Mouse (Mus musculus): ENCODE data around the gene Gm49711. TPM values are rescaled to one million over a fixed set of nuclear protein-coding genes. Genes with fewer than 3 reads are reported as not detected.
"Not testable (repeated sequence)": the region's sequence is repeated elsewhere in the genome, so short reads cannot be mapped to it uniquely, and the experiment has no call there.

The Gm49711 gene
- total RNA-seq, 2 experiments from 2014 or later: not detected

DNA sequence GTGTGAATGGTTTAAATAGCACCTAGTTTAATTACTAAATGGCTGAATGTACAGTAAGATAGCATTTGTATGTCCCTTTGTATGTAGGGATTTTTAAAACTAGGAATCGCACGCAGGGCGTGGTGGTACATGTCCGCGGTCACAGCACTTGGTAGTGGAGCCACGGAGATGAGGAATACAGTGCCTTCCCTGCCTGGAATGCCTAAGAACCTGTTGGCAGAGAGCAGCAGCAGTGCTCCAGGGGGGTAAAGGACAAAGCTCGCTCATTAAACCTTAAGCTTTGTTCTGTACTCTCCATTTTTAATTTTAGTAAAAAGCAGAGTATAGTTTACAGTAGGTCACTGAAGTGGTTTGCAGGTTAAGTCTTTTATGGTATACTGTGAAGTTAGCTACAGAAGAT, 3.5 kb downstream of the Gm49711 start:
- no peak for ATAC-seq (ENCODE audit: poor library complexity, severe bottlenecking)

DNA sequence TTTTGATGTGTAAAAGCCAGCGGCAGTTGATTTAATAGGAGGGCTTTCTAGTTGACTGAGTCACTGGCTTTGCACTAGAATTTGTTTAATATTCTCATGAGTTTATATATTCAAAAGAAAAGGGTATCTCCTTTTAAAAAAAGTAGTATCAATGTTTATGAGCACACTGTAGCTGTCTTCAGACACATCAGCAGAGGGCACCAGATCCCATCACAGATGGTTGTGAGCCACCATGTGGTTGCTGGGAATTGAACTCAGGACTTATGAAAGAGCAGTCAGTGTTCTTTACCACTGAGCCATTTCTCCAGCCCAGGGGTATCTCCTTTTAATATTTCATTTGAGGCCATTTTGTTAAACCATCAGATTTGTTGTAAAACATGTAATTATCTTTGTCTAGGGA, 4.7 kb downstream of the Gm49711 start:
- no peak for ATAC-seq (ENCODE audit: poor library complexity, severe bottlenecking)

DNA sequence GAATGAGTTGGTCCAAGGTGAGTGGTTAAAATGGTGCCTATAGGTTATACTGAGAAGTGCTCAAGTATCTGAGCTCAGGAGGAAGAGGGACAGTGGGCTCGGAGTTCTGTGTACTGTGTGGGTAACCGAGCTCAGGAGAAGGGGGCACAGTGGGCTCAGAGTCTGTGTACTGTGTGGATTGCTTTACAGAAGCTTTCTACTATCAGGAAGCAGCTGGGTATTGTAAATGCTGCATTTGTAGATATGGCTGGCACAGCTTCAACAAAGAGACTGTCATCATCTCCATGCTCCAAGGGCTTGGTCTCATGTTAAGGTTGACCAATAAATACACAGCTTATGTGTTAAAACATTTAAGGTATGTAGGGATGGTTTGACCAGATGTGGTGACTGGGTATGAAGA, 6.7 kb downstream of the Gm49711 start:
- ATAC-seq (ENCODE audit: poor library complexity, severe bottlenecking): no peak

DNA sequence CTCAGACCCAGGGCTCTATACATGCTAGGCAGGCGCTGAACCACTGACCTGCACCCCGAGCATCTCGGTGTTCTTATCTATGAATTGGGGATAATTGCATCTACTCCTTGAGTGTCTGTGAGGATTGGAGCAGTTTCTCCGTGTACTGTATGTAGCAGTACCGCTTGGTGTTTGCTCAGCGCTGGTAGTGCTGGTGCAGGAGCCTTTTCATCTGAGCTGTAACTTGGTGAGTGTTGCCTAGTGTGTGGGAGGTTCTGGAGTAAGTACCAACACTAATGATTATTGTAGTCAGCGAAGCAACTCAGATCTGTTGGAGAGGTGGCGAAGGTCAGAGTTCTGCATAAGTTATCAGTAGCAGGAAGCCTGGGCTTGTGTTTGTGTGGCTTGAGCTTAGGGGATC, 12.2 kb downstream of the Gm49711 start:
- ATAC-seq (ENCODE audit: poor library complexity, severe bottlenecking): no peak

DNA sequence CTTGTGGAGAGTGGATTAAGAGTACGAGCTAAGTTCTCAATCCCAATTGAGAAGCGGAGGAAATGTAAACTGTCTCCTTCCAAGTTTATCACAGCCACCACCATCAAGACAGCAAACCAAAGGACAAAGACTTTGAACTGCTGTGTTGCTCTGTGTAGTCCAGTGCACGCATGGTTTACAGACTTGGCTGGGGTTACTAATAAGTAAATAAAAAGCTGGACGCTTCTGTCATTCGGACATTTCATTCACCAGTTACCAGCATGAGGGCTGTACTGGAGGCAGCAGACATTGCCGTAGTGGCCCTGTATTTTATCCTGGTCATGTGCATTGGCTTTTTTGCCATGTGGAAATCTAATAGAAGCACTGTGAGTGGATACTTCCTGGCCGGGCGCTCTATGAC, 18.7 kb downstream of the Gm49711 start:
- no peak for ATAC-seq (ENCODE audit: poor library complexity, severe bottlenecking)

DNA sequence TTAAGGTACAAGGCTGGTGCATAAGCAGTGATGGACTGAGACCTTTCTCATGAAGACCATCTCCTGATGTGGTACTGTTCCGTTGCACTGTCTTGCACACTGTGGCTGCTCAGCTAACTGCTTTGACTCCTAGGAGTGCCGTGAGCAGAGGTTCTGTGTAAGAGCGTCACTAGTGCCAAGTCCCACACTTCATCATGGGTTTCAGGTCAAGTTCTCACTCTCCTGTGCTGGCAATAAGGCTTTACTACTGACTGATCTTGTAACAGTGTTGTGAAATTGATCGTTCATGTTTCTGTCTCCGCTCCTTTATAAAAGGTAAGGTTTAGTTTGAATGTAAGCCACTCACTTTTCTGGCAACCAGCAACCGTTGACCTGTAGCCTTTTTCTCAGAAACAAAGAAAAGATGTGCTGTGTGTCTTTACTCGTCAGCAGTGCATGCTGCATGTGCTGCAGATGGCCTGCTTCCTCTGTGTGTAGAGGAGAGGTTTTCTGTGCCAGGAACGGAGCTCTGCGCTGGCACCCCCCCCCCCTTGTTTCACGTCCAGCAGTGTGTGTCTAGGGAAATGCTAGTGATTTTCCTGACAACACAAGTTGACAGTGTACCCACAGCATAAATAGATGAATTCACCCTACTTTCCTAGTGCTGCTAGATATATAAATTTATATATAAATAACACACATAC, 25.8 kb downstream of the Gm49711 start:
- ATAC-seq (ENCODE audit: poor library complexity, severe bottlenecking): no peak

DNA sequence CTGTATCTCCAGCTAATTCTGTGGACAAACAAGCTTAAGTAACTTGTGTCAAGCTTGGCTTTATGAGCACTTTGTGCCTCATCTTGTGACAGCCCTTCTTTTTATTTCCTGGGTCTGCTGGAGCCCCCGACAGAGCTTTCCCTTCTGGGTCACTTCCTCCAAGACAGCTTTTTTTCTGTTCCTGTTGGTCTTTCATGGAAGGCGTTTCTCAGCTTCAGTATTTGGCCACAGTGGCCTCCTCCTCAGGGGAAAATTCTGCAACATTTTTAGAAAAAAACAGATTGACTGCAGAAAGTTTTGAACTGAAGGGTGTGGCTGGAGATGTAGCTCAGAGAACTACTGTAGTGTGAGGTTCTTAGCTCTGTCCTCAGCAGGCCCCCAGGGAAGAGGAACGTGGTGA, 31.1 kb downstream of the Gm49711 start:
- peak; percentile 54 for ATAC-seq (ENCODE audit: poor library complexity, severe bottlenecking)

DNA sequence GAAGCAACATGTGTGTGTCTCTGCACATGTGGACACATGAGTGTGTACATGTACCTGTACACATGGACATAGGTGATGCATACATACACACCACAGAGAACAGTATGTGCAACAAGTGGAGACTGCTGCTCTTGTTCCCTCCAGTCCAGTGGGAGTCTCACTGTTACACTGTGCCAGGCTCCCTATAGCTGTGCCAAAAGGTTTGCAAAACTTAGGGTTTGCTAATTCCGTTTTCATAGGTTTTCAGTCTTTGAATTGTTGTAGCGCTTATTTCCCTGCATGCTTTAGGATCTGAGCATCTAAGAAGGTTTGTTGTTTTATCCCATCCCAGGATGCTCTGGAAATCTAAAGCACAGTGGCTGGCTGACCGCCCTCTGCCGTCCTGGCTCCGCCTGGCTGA, 33.8 kb downstream of the Gm49711 start:
- ATAC-seq (ENCODE audit: poor library complexity, severe bottlenecking): no peak

DNA sequence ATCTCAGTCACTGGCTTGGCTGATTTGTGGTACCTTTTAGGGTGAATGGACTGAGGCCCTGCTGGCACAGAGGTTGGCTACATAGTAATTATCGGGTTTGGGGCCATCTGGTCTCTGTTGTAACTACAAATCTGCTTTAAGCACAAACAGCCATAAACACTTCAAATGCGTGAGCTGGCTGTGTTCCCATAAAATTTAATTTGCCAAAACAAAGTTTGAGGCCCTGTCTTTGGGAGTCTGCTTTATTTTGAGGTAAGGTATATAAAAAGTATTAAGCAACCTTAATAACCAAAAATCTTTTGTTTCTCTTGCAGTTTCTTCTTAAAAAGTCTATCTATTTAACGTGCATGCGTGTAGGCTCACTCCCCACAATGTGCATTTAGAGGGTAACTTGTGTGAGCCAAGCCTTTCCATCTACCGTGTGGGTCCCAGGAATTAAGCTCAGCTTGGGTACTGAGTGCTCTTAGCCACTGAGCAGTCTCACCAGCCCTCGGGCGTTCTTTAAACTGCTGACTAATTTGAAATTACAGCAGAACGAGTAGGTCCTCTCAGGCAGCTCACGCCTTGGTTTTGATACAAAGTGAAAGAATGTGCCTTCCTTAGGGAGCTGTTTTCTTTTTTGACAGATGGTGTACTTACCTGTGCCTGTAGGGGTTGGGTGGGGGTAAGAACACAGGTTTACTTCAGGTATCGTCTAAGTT, 40.4 kb downstream of the Gm49711 start:
- ATAC-seq (ENCODE audit: poor library complexity, severe bottlenecking): no peak

DNA sequence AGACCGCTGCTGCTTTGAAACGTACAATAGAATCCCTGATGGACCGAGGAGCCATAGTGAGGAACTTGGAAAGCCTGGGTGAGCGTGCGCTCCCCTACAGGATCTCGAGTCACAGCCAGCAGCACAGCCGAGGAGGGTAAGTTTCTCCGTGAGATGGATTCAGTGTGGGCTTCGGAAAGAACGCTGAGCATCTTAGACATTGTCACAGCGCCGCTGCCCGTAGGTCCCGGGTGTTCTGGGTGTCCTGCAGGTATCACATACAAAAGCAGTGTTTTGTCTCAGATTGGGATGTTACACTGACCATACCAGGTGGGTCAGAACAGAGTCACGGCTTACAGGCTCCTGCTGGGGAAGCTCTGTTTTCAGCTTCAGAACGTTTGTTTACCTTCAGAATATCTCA, 41.5 kb downstream of the Gm49711 start:
- no peak for ATAC-seq (ENCODE audit: poor library complexity, severe bottlenecking)

DNA sequence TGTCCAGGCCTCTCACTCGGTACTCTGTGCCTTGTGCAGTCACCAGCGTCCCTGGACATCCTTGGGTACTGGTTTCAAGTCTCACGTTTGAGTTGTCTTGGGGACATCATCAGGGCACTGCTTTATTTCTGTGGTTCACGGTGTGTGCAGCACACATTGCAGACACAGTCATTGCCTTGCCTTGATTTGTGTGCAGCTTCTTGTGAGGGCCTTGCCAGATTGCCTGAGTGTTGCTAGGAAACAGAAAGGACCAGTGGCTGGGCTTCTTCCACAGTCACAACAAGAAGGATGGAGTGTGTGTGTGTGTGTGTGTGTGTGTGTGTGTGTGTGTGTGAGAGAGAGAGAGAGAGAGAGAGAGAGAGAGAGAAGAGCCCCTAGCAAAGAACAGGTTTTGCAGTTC, 42.0 kb downstream of the Gm49711 start:
- no peak for ATAC-seq (ENCODE audit: poor library complexity, severe bottlenecking)

DNA sequence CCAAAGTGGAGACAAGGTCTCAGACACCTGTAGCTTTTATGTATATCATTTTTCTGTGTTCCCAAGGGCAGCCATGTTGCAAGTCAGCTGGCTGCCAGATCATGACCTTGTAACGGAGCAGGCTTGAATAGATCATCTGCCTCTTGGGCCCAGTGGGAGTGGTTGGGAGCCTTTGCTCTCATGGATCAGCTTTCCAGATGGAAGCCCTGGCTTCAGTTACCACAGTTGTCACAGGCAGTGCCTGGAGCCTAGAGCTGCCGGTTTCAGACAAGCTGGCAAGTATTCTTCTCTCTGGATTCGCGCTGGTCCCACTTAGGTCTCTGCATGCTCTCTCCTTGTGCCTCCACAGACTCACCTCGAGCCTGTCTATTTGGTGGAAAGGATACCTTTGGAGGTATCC, 44.0 kb downstream of the Gm49711 start:
- ATAC-seq (ENCODE audit: poor library complexity, severe bottlenecking): no peak

DNA sequence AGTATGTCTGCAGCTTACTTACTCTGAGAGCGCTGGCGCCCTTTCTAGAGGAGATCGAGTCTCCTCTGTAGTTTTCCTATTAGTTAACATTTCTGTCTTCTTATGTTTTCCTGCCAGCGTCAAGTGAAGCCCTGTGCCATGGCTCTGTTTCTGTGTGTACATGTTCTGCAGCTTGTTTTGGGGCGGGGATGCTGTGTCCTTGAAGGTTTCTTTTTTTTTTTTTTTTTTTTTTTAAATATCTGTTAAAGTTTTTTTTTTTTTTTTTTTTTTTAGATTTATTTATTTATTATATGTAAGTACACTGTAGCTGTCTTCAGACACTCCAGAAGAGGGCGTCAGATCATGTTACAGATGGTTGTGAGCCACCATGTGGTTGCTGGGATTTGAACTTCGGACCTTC, 44.8 kb downstream of the Gm49711 start:
- ATAC-seq (ENCODE audit: poor library complexity, severe bottlenecking): not testable (repeated sequence)

DNA sequence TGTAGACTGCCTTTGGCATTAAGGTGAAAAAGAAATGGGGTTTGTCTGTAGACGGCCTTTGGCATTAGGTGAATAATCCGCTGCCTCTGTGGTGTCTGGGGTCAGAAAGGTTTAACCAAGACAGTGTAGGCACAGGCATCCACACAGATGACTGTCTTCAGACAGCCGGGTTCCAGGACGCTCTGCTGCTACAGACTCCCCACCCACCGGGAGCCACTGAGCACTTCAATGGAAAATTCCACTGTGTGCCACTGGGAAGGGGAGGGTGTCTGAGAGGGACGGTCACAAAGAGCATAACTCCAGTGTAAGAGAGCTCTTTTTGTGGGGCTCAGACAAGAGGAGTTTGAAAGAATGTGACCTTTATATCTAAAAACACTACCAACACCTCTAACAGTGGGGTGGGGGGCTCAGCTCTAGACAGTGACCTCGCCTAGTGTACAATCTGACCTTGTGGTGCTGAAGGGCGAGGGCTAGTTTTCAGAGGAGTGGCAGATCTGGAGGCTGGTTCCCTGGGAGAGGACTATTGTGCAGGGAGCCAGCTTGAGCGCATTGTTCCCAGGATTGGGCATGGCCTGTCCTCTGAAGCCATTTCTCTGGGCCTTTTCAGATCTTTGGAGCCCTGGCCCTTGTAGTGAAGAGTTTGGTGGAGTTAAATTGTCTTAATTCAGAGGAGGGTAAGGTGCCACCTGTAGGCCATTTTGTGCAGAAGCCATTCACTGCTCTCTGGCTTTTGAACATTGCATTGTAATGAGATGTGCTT, 45.6 kb downstream of the Gm49711 start:
- no peak for ATAC-seq (ENCODE audit: poor library complexity, severe bottlenecking)

DNA sequence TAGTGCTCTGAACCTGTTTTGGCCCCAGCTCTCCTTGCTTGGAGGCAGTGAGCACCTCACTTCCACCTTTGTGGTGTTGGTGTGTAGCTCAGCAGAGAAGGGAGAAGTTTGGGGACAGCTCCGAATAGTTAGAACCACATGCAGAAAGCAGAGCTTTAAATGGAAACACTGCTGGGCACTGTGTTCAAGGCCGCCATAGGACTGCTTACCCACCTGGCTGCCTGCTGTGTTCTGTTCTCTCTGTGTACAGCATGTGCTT, 46.1 kb downstream of the Gm49711 start:
- ATAC-seq (ENCODE audit: poor library complexity, severe bottlenecking): no peak

DNA sequence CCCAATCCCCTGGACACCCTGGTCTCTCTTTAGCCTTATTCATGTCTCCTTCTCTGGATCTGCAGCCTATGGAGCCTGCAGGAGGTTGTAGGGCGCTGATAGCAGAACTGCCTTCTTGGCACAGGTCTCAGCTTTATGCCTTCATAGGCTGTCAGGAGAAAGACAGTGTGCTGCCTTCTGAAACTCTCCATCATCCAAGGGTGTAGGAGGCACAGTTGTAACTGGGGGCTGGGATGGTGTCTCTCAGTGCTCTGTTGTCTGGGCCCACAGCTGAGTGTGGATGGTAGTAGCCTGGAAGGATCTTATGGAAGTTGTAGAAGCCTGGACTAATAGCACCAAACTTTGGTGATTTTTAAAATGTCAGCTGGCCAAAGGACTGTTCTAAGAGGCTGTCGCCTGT, 46.8 kb downstream of the Gm49711 start:
- ATAC-seq (ENCODE audit: poor library complexity, severe bottlenecking): no peak

DNA sequence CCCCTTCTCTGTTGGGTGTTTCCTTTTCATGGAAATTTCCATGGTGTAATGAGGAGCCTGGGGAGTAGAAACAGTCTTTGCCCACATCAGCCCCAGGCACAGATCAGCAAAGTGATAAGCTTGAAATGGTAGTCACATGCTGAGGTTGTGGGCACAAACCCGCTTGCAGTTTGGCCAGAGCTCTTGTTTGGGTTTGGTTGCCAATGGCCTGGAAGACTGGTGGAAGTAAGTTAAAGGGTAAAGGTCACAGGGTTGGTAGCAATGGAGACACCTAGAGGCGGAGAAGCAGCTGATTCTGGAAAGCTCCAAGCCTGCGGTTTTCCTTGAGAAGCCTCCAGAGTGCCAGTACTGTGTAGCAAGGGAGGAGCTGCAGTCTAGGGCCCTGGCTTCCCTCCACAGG, 47.5 kb downstream of the Gm49711 start:
- no peak for ATAC-seq (ENCODE audit: poor library complexity, severe bottlenecking)

DNA sequence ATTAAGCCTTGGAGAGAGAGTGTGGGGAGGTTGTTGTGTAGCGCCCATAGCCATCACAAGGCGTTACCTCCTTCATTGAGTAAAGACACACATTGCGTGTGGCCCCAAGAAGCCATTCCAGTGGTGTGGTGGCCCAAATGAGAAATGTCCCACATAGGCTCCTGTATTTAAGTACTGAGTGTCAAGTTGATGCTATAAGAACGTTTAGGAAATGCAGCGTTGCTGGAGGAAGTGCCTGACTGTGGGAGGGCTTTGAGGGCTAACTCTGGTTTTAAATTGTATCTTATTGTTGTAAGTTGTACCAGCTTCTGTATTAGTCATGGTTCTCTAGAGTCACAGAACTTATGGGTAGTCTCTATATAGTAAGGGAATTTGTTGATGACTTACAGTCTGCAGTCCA, 49.2 kb downstream of the Gm49711 start:
- ATAC-seq (ENCODE audit: poor library complexity, severe bottlenecking): no peak

DNA sequence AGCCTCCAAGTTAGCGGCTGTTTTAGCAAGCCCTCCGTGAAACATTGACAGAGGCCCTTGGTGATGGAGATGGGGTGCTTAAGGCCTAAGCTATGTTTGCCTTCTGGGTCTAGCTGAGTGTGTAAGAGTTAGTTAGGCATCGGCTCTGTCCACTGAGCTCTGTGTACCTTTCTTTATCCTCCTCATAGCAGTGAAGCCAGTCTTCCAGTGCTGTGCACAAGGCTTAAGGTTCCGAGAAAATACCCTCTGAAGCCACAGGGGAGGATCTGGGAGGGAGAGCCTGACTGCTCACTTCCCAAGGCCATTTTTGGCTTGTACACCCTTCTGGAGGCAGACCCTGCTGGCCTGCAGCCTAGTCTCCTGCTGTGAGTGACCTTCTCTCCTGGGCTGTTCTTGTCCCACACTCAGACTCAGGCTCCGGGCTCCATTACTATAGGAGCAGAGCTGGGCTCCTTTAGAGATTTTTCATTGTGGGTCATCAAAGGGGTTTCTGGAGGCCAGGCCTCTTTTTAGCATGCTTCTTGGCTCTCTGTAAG, 56.7 kb downstream of the Gm49711 start:
- ATAC-seq (ENCODE audit: poor library complexity, severe bottlenecking): no peak

DNA sequence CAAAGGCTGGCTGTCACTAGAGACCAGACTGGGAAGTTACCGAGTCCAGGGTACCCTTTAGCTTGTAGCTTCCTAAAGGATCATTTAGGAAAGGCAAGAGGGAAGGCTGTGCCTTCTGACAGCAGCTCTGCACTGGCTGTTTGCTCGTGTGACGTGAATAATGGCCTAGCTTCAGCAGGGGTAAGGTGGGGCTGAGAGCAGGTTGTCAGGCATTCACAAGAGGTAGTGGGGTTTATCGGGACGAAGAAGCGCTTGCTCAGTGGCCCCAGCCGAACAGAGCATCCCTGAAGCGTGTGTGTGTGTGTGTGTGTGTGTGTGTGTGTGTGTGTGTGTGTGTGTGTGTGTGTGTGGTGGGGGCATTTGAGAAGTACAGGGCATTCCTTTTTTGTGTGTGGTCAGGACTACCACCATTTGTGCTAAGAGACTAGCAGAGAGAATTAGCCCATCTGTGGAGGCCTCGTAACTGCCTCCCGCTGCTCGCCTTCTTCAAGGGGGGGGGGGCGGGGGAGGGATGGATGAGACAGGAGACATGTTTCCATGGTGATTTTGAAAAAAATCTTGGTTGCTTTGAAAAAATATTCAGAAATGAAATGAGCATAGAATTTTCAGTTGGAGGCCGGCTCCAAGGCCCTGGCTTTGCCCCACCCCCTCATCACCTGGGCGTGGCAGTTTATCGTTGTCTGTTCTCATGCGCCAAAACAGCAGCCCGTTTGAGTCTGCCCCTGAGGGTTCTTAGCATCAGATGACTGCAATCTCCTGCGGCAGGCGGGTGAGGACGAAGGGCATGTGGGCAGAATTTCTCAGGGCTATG, 57.7 kb downstream of the Gm49711 start:
- no peak for ATAC-seq (ENCODE audit: poor library complexity, severe bottlenecking)
